Mouse (Mus musculus) olfactory bulb, adult 2 months (tissue): ENCODE measurements around the gene Polr3gl.

ENCODE experiments used
- CTCF ChIP-seq: fragments of 200-500 bp; IDR thresholded peaks from 2 replicates; pipeline ENCODE4 v1.5.1; 2012; ENCODE audit warnings: low read depth, mild to moderate bottlenecking, low read length, moderate library complexity; ENCODE audit not compliant: insufficient read depth
- POLR2A ChIP-seq: fragments of 200-500 bp; IDR thresholded peaks from 2 replicates; pipeline ENCODE4 v1.6.1; 2012; ENCODE audit warnings: mild to moderate bottlenecking, low read depth, low read length, moderate library complexity; ENCODE audit not compliant: insufficient read depth

- no peak for TF ChIP-seq POLR2A
- no peak for TF ChIP-seq CTCF
Measured at GRCm38 (mm10) chr3:96596855-96597254, 2.9 kb upstream of the Polr3gl start.
